Mouse (Mus musculus): ENCODE results near the gene Slc4a1ap.

DNA sequence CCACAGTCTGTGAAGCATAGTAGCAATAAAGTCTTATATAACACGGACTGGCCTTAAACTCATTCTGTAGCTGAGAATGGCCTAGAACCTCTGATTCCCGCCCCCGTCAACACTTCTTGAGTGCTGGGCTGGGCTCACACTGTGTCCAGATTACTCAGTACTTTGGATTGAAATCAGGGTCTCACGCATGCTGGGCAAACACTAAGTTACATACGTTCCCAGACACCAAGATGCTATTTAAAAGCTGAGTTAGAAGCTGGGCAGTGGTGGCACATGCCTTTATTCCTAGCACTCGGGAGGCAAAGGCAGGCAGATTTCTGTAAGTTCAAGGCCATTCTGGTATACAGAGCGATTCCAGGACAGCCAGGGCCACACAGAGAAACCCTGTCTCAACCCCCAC is 71.3 kb downstream of the Slc4a1ap start:
- no peak for TF ChIP-seq EP300 (IDR thresholded peaks at IDR 0.05; ENCODE audit: low read depth)
- TF ChIP-seq CTCF (IDR thresholded peaks at IDR 0.05; ENCODE audit: low read depth) = no peak

Data from liver, embryonic 14.5 days (tissue).